ENCODE assay signal across 11 mouse cellular contexts in the genomic region with DNA sequence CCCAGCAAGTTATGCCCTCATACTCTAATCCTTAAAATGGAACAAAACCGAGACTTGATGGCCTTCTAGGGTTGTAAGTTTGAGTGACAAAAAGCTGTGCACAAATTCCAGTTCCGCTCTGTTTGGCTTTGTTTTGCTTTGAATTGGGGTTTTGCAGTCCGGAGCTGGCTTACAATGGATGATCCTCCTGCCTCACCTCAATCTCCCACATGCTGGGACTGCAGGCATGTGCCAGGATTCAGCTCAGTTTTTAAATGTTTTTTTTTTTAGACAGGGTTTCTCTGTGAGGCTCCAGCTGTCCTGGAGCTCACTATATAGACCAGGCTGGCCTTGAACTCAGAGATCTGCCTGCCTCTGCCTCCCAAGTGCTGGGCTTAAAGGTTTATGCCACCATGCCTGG. TPM values are rescaled to one million over a fixed set of nuclear protein-coding genes. Genes with fewer than 3 reads are reported as not detected.
DNase-seq lines count a peak whose midpoint lies in the region; ATAC-seq and TF ChIP-seq lines count a peak whose summit lies in the region.
"Had no signal": no experiment of that assay in that cellular context is flagged by ENCODE, and none has a peak within 500 bp of the region (broad histone marks: within the 10 kb centered on the region; RNA-seq: fewer than 3 reads in every experiment).

No protein-coding gene starts in this region.

- no peak for TF ChIP-seq CTCF in heart, adult 2 months (IDR thresholded peaks at IDR 0.05)

- 0 out of 2 replicates have a peak overlapping the region, but pooled peaks have one; percentile 33 for H3K27ac ChIP-seq in heart, adult 2 months
- H3K27ac ChIP-seq in heart, embryonic 11.5 days (ENCODE audit: low read depth, low read length): no peak overlapping the region
- no peak overlapping the region for H3K27ac ChIP-seq in lung, embryonic 16.5 days (ENCODE audit: low read length)
- H3K27ac ChIP-seq in hindbrain, embryonic 13.5 days: peak overlapping the region; percentile 30; the same call in 1 of the 2 replicates
- peak overlapping the region; percentile 21 for H3K27ac ChIP-seq in stomach, embryonic 15.5 days
- H3K27ac ChIP-seq: forebrain, embryonic 12.5 days; kidney, postnatal 0 days had no signal

- H3K4me2 ChIP-seq in heart, embryonic 11.5 days: no peak overlapping the region
- H3K4me2 ChIP-seq in lung, embryonic 16.5 days (ENCODE audit: low read depth, low read length): peak overlapping the region; percentile 35; the same call in 1 of the 2 replicates
- H3K4me2 ChIP-seq in hindbrain, embryonic 13.5 days: no peak overlapping the region
- H3K4me2 ChIP-seq in stomach, embryonic 15.5 days: no peak overlapping the region
- H3K4me2 ChIP-seq: forebrain, embryonic 12.5 days had no signal

- H3K27me3 ChIP-seq in heart, adult 2 months (ENCODE audit: control insufficient read depth, insufficient read depth, low read length): no peaks in the 10 kb centered on the region
- no peaks in the 10 kb centered on the region for H3K27me3 ChIP-seq in heart, embryonic 11.5 days (ENCODE audit: control insufficient read depth, insufficient read depth, low read length)
- no peaks in the 10 kb centered on the region for H3K27me3 ChIP-seq in lung, embryonic 16.5 days (ENCODE audit: control insufficient read depth, insufficient read depth, low read depth, low read length)
- H3K27me3 ChIP-seq in hindbrain, embryonic 13.5 days: no peaks in the 10 kb centered on the region
- H3K27me3 ChIP-seq in stomach, embryonic 15.5 days (replicated peaks): no peaks in the 10 kb centered on the region
- H3K27me3 ChIP-seq: forebrain, embryonic 12.5 days had no signal

- no peak overlapping the region for H3K4me3 ChIP-seq in heart, adult 2 months
- no peak overlapping the region for H3K4me3 ChIP-seq in heart, embryonic 11.5 days (ENCODE audit: low read depth, low read length)
- H3K4me3 ChIP-seq in lung, embryonic 16.5 days (ENCODE audit: low read length): no peak overlapping the region
- H3K4me3 ChIP-seq in hindbrain, embryonic 13.5 days: no peak overlapping the region
- no peak overlapping the region for H3K4me3 ChIP-seq in stomach, embryonic 15.5 days (replicated peaks)
- H3K4me3 ChIP-seq: embryonic facial prominence, embryonic 13.5 days; forebrain, embryonic 12.5 days; megakaryocyte, embryonic 14.5 days had no signal

- H3K9me3 ChIP-seq in heart, embryonic 11.5 days (replicated peaks; ENCODE audit: control insufficient read depth, low read length): 0 out of 2 replicates have a peak, but pooled peaks cover 2% of the 10 kb centered on the region
- peaks cover 4% of the 10 kb centered on the region; the same call in 1 of the 2 replicates for H3K9me3 ChIP-seq in lung, embryonic 16.5 days (ENCODE audit: control insufficient read depth, low read length)
- no peaks in the 10 kb centered on the region; the same call in 1 of the 2 replicates for H3K9me3 ChIP-seq in hindbrain, embryonic 13.5 days
- no peaks in the 10 kb centered on the region for H3K9me3 ChIP-seq in stomach, embryonic 15.5 days
- H3K9me3 ChIP-seq: forebrain, embryonic 12.5 days had no signal

- no peak for ATAC-seq in heart, embryonic 11.5 days (replicated peaks; ENCODE audit: insufficient number of reproducible peaks, low FRiP score, low TSS enrichment)
- ATAC-seq in lung, embryonic 16.5 days (ENCODE audit: low read depth): no peak
- no peak for ATAC-seq in hindbrain, embryonic 13.5 days (ENCODE audit: low FRiP score)
- ATAC-seq in stomach, embryonic 15.5 days (ENCODE audit: insufficient read depth, low FRiP score, low read depth): no peak

- DNase-seq in heart, adult 2 months: no peak
- no peak for DNase-seq in lung, postnatal 10 days
- no peak for DNase-seq in adrenal gland, adult 8-10 months

- 64% methylated on average over 3 of the region's 3 CpGs for WGBS in heart, adult 2 months
- 63% methylated on average over 3 of the region's 3 CpGs for WGBS in heart, embryonic 11.5 days (ENCODE audit: insufficient replicate concordance)
- WGBS in lung, embryonic 16.5 days: 54% methylated on average over 3 of the region's 3 CpGs
- 47% methylated on average over 3 of the region's 3 CpGs for WGBS in hindbrain, embryonic 13.5 days
- 47% methylated on average over 3 of the region's 3 CpGs for WGBS in stomach, embryonic 15.5 days

- peaks cover 4% of the 10 kb centered on the region; the same call in 1 of the 2 replicates for H3K36me3 ChIP-seq in heart, adult 2 months (ENCODE audit: control insufficient read depth, insufficient read depth, low read length)
- H3K36me3 ChIP-seq in heart, embryonic 11.5 days (ENCODE audit: control insufficient read depth, insufficient read depth, low read length): no peaks in the 10 kb centered on the region
- H3K36me3 ChIP-seq in lung, embryonic 16.5 days (ENCODE audit: control insufficient read depth, insufficient read depth, low read length): no peaks in the 10 kb centered on the region
- no peaks in the 10 kb centered on the region for H3K36me3 ChIP-seq in hindbrain, embryonic 13.5 days
- no peaks in the 10 kb centered on the region for H3K36me3 ChIP-seq in stomach, embryonic 15.5 days
- H3K36me3 ChIP-seq: embryonic facial prominence, embryonic 13.5 days; forebrain, embryonic 12.5 days had no signal

- peaks cover 12% of the 10 kb centered on the region for H3K4me1 ChIP-seq in heart, adult 2 months (ENCODE audit: control insufficient read depth, insufficient read depth, low read length)
- H3K4me1 ChIP-seq in heart, embryonic 11.5 days (ENCODE audit: control insufficient read depth, insufficient read depth, low read length): no peaks in the 10 kb centered on the region; the same call in 1 of the 2 replicates
- peaks cover 2% of the 10 kb centered on the region; the same call in 1 of the 2 replicates for H3K4me1 ChIP-seq in lung, embryonic 16.5 days (replicated peaks; ENCODE audit: control insufficient read depth, insufficient read depth, low read length)
- peaks cover 11% of the 10 kb centered on the region for H3K4me1 ChIP-seq in hindbrain, embryonic 13.5 days (replicated peaks)
- no peaks in the 10 kb centered on the region; the same call in 1 of the 2 replicates for H3K4me1 ChIP-seq in stomach, embryonic 15.5 days
- H3K4me1 ChIP-seq: megakaryocyte, embryonic 14.5 days had no signal

- no peak for TF ChIP-seq POLR2A in heart, adult 2 months (IDR thresholded peaks at IDR 0.05; ENCODE audit: insufficient read depth, low read depth, low read length)

- intact Hi-C loops in heart, adult 2 months (cut with DNase I): loop anchor here (5.0 kb wide), 1 partner anchor 90 kb away; no protein-coding TSS in a partner anchor

- no peak overlapping the region for H3K9ac ChIP-seq in heart, adult 2 months (ENCODE audit: low read depth, low read length)
- no peak overlapping the region for H3K9ac ChIP-seq in heart, embryonic 11.5 days (ENCODE audit: low read depth, low read length)
- H3K9ac ChIP-seq in lung, embryonic 16.5 days (ENCODE audit: low read length): no peak overlapping the region
- no peak overlapping the region for H3K9ac ChIP-seq in hindbrain, embryonic 13.5 days
- H3K9ac ChIP-seq in stomach, embryonic 15.5 days: no peak overlapping the region
- H3K9ac ChIP-seq: forebrain, embryonic 12.5 days had no signal

- H3K79me2 ChIP-seq in heart, adult 2 months (replicated peaks; ENCODE audit: control insufficient read depth, insufficient read depth, low read length): no peaks in the 10 kb centered on the region; the same call in 1 of the 2 replicates

- TF ChIP-seq EP300 in heart, adult 2 months (IDR thresholded peaks at IDR 0.05; ENCODE audit: insufficient read depth, low read depth, low read length): no peak

RNA-seq across cellular contexts. Expression of a gene that starts 23.3 kb away (rescaled TPM):
- 100 to 1,000 TPM; 175 to 193 TPM for total RNA-seq in heart, adult 2 months (2021)
- 149 and 207 TPM in 2 replicates for polyA plus RNA-seq in heart, adult 2 months (2012; rRNA removed)
- polyA plus RNA-seq in heart, embryonic 11.5 days (2014; fragmentation: Nextera tagmentation; extraction: Ambion mirVana): 30.8 and 36.9 TPM in 2 replicates
- 63.4 and 65.6 TPM in 2 replicates for polyA plus RNA-seq in lung, embryonic 16.5 days (2015; fragmentation: Nextera tagmentation; extraction: Ambion mirVana)
- polyA plus RNA-seq in hindbrain, embryonic 13.5 days (2015; fragmentation: Nextera tagmentation; extraction: Ambion mirVana): 35.7 and 40.2 TPM in 2 replicates
- polyA plus RNA-seq in stomach, embryonic 15.5 days (2015; fragmentation: Nextera tagmentation; extraction: Ambion mirVana): 58.0 and 67.7 TPM in 2 replicates
- 10 to 100 TPM; 13.3 to 15.8 (median 14.3) TPM for total RNA-seq in adrenal gland, adult 8-10 months (2022)

Comparison
In these comparisons a context has a peak if more than half of its experiments do, and no peak if none do; other contexts are left out.
1. H3K27ac ChIP-seq: peak in heart, adult 2 months (single experiment), hindbrain, embryonic 13.5 days (single experiment) and stomach, embryonic 15.5 days (single experiment); none in heart, embryonic 11.5 days (single experiment) and lung, embryonic 16.5 days (single experiment).